Mouse (Mus musculus) fibroblast of lung, adult 2 months (primary cell): ENCODE data around the gene Ftl1-ps1.

ENCODE experiments used
- DNase-seq: peaks from one replicate; pipeline ENCODE4 v3.0.0-alpha.2; 2011; ENCODE audit warnings: low read depth

Gene Ftl1-ps1

DNA sequence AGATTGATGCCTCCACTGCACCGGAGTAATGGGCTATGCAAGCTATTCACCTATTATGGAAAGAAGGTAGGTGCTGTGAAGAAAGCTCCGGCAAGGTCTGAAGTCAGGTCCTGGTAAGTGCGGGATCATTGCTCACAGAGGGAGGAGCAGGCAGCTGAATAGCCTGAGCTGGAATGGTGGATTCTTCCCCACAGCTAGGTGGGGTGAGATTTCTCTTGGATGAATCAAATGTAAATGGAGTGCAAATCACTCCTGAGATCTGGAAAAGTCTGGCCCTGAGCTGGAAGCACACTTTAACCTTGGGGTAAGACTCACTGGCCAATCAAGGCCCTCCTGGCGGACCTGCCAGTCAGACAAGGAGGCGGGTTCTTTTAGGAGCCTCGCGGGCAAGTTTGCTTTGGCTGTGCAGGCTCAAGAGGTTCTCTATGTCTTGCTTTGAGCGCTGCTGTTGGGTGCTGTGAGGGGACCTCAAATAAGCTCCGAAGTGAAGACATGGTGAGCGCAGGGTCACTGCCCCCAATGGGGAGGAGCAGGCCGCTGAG is at the start of gene Ftl1-ps1:
Gene Ftl1-ps1, plus strand, starts transcription at position 397 of the 542 bp plus-strand sequence.
- DNase-seq = no peak

DNA sequence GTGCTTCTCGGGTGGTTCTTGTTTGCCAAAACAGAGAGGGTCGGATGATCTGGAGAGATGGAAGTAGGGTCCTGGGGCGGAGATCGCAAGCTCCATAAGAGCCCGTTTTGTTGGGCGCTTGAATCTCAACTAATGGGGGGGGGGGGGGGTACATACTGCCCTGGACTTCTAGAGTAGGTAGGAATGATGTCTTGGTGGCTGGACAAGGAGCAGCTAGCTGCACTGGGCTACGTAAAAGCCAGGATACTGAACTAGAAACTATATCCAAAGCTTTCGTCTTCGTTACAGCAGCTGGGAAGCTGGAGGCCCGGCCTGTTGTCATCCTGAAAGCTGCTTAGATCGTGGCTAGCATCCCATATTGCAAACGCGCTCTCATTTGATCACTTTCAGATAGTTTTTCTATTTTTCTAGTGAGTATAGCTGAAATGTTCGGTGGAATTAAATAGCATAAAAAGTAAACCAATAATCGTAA is 49.0 kb upstream of the Ftl1-ps1 start:
- DNase-seq = no peak

DNA sequence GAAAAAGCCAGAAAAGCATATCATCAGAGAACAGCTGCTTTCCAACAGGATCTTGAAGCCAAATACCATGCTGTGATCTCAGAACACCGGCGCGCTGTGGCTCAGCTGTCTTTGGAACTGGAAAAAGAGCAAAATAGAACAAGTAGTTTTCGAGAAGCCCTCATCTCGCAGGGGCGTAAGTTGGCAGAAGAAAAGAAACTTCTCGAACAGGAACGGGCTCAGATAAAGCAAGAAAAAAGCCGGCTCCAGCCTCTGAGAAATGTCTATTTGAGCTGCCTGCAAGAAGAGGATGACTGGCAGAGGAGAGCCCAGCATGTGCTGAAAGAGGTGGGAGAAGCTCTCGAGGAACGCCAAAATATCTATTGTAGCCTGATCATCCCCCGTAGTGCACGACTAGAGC is 43.0 kb upstream of the Ftl1-ps1 start:
- DNase-seq = no peak

DNA sequence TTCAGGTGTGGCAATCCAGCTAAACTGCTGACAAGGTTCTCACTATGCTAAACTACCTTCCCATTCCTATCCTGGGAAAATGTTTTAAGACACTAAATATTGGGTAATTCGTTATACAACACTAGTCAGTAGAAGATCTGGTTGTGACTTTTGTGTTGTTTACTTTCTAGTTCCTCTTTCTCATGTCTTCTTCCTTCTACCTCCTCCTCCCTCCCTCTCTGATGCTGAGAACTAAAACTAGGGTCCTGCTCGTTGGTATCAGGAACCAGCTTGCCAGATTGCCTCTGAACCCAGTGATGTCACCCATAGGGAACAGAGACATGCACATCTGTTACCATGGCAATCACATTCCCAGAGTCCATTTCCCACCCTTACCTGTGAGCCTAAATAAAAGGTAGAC is 37.3 kb upstream of the Ftl1-ps1 start:
- no peak for DNase-seq

DNA sequence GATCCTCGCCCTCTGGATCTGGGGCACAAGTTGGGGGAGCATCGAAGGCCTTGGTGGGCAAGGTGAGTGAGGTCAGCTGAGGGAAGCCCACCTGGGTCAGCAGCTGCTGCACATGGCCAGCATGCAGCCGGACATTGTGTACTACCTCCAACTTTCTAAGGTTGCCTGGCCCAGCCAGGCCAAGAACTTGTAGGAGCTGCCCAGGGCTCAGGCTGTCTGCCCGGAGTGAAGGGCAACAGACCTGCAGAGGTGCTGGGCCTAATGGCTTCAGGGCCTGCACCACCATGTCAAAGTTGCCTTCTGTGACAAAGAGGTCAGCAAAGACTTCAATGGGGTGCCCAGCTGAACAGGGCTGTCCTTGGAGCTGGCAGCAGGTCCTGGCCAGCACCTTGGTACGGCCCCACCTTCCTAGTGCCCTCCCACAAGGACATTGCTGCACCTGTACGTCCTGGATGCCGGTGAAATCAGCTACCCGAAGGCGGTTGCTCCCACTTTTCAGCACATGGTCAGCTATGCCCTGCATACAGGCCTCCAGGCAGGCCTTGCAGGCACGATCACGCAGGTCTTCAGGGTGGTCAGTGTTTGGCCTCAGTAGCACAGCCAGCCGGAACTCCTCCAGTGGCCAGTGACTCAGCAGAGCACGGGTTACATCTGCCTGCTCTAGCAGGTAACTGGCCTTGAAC is 36.2 kb upstream of the Ftl1-ps1 start:
- DNase-seq = no peak

DNA sequence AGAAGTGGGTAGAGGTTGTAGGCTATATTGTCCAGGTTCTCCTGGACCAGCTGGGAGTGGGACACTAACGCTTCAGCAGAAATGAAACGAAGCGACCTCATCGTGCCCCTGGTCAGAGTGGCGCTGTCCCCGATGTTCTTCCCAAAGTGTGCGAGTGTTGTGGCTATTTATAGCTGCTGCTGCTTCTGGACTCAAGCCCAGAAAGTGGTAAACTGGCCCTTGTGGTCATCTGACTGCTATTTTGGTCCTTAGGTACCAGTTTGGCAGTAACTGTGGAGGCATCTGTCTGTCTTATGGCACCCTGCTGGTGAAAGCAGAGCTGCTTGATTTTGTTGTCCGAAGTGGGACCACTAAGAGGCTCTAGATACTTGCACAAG is 35.6 kb upstream of the Ftl1-ps1 start, which contains the start of gene Lrrc14b:
Gene Lrrc14b, minus strand, starts transcription at position 147 of the 377 bp plus-strand sequence.
- DNase-seq = peak; percentile 47

DNA sequence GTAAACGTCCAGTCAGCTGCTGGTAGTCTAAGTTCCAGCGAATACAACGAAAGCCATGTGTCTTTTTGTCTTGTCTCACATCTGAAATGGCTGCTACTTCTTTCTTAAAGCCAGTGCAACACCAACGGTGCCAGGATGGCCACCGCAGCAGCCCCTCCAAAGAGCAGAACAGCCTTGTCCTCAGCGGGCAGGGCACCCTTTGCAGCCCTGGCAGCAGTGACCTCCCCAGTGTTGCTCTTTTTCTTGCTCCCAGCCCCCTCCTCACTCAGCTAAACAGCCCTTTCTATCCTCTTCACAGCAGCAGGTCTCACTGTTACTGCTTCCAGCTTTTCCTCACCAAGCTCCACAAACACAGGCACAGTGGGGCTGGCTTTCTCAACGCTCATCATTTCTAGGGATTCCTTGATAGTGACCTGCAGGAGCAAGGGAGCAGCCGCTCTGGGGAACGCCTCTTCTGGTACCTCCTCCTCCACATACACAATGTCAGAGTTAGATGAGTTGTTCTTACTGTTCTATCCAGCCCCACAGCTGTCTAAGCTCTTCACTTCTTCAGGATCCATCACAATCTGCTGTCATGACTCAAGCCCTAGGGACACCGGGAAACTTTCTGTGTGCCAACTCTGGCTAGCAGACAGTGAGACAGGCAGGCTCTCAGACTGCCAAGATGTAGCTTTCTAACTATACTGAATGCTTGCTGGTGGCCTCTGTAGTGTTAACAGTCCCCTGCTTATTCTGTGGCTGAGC is 17.8 kb upstream of the Ftl1-ps1 start:
- no peak for DNase-seq

DNA sequence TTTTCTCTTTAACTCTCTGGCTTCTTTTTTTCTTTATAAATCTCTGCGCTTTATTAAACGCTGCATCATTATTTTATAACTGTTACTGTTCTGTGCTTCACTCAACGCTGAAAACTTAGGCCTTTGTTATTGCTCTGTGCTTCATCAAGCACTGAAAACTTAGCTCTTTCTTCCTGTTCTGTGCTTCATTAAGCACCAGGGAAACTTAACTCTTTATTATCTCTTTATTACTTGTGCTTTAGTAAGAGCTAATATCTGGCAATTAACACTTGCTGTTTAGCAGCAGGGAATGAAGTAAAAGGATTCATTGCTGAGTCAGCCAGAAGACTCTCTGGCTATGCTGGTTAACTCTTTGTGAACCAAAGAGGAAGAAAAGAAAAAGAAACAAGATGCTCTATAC is 17.2 kb upstream of the Ftl1-ps1 start:
- no peak for DNase-seq

DNA sequence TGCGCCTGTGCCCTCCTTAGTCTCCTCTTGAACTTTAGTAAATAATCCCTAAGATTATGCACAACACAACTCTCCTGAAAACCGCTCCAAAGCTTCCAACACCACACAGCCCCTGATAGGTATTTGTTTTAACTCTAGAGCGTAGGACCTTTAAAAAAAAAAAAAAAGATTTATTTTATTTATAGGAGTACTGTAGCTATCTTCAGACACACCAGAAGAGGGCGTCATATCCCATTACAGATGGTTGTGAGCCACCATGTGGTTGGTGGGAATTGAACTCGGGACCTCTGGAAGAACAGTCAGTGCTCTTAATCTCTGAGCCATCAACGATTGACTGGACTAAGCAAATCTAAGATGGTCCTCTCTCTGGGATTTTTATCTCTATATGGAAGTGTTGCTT is 9.8 kb upstream of the Ftl1-ps1 start:
- DNase-seq = no peak

DNA sequence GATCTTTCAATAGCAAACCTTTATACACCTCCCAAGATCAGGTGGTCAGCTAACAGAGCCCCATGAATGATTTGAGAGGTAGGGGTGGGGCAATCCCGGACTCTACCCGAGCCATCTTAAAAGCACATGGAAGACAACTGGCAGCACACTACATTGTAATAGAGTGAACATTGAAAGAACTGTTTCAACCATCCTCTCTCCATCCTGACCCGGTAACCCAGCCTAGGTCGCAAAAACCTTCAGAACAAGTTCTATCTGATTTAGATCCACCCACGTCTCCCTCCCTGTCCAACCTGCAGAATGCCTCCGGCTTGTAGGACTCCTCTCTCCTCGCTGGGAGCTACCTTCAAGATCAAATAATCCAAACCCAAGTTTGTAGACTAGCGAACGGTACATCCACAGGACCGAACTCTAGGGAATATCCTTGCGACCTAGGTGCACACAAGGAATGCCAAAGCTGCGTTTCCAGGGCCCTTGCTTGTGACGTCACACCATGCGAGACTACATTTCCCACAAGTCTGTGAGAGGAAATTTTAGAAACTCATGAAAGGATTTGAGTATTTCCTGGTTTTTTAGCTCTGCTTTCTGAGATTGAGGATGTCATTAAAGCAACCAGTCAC is 9.0 kb upstream of the Ftl1-ps1 start, which contains the start of gene Zfp72:
Gene Zfp72, minus strand, starts transcription at position 466 of the 620 bp plus-strand sequence.
- DNase-seq = peak; percentile 65

DNA sequence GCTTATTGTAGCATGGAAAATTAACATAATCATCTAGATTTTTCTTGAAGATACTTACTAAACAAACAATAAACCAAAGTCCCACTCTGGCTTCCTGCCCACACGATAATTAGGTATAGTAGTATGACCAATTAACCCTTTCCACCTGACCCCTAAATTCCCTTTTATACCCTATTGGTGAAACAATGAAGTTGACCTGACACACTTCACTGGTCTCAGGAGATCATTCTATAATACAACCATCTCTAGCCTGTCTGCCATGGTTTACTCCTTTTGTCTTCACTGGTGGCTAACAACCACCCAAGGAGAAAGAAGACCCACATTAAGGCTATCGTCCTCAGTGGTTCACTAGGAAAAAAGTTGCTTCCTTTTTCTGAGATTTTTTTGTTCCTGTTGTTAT is 8.3 kb upstream of the Ftl1-ps1 start:
- DNase-seq = no peak

DNA sequence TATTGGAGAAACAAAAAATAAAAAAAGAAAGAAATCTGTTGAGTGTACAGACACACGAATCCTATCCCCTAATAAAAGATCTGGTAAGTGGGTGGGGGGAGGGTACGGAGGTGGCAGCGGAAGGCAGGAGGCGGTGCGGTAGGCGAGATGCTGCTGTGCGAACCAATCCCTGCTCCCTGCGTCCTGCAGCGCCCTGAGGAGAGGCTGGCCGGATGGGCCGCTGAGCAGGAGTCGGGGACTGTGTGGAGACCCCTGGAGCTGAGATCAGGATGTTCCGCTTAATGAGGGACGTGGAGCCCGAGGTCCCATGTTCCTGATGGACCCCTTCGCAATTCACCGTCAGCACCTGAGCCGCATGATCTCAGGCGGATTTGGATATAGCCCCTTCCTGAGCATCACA is 40.4 kb downstream of the Ftl1-ps1 start:
- DNase-seq = no peak
